Mouse (Mus musculus) lung, postnatal 36 days (tissue): ENCODE measurements around the gene Zfp950.

Experiments
- DNase-seq: peaks from one replicate; pipeline ENCODE4 v3.0.0; 2022; ENCODE audit warnings: mixed read lengths

The Zfp950 gene

GRCm38 (mm10) chr19:61056783-61057410, 83.7 kb downstream of the Zfp950 start:
- DNase-seq: no peak

GRCm38 (mm10) chr19:61052786-61053185, 87.9 kb downstream of the Zfp950 start:
- peak; percentile 38 for DNase-seq

- DNase-seq: peak; percentile 24
These were observed 88.6 kb downstream of the Zfp950 start for GRCm38 (mm10) chr19:61052008-61052407.

- DNase-seq: peak; percentile 21
These were observed 89.5 kb downstream of the Zfp950 start for GRCm38 (mm10) chr19:61051151-61051550.

- peak; percentile 61 for DNase-seq
These were observed 91.2 kb downstream of the Zfp950 start for GRCm38 (mm10) chr19:61049413-61049812.

GRCm38 (mm10) chr19:61048646-61049045, 92.0 kb downstream of the Zfp950 start:
- DNase-seq: no peak

- no peak for DNase-seq
These were observed 101.5 kb downstream of the Zfp950 start for GRCm38 (mm10) chr19:61039151-61039550.

- DNase-seq: no peak
These were observed 109.1 kb downstream of the Zfp950 start for GRCm38 (mm10) chr19:61031570-61031969.

- peak; percentile 26 for DNase-seq
These were observed 118.6 kb downstream of the Zfp950 start for GRCm38 (mm10) chr19:61021939-61022566.

GRCm38 (mm10) chr19:61021502-61021901, 119.1 kb downstream of the Zfp950 start:
- DNase-seq: no peak

GRCm38 (mm10) chr19:61017477-61018266, 123.0 kb downstream of the Zfp950 start:
- DNase-seq: peak; percentile 61

GRCm38 (mm10) chr19:61009266-61009665, 131.4 kb downstream of the Zfp950 start:
- DNase-seq: no peak
